Mouse (Mus musculus): ENCODE measurements around the gene Tex19.1.

The Tex19.1 gene

GRCm38 (mm10) chr11:121148193-121148592 lies 2.2 kb downstream of the Tex19.1 start:
- DNase-seq = no peak

DNA sequence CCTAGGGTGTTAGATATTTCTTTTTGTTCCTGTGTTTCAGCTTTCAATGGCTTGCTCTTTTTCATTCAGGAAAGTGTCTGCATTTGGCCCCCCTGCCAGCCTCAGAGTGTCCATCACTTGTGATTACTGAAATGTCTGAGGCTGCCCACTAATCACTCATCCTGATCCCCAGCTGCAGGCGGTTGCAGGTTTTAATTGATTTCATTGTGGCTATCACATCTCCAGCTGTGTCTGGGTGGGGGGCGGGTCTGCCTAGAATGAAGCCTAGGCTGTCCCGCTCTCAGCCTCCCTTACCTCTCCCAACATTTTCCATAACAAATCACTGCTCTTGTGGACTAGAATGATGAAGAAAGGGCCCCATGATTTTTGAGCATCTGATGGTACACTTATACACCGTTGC lies 8.3 kb downstream of the Tex19.1 start:
- no peak for DNase-seq

DNA sequence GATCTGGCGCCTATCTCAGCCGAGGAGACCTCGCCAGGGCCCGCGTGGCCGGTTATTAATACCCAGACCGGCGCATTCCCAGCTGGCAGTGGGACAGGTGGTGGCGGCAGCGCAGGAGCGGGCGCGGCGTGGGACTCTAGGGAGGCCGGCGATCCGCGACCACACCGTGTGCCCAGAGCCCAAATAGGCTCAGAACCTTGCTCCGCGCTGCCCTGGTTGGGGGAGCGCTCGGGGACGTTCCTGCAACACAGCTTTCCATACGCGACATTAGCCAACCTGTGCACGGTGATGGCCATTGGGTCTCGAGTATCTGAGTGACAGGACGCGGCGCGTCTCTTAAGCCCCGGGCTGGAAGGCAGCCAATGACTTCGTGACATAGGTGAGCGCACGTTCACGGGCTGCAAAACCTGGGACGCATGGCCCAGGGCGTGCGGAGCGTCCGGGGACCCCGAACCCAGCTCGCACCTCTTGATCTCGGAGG lies 10.5 kb downstream of the Tex19.1 start:
- DNase-seq = peak; percentile 55

GRCm38 (mm10) chr11:121159971-121160370 lies 14.0 kb downstream of the Tex19.1 start, which contains the start of gene Uts2r:
Gene Uts2r (plus strand): TSS chr11:121160271.
- DNase-seq = no peak

DNA sequence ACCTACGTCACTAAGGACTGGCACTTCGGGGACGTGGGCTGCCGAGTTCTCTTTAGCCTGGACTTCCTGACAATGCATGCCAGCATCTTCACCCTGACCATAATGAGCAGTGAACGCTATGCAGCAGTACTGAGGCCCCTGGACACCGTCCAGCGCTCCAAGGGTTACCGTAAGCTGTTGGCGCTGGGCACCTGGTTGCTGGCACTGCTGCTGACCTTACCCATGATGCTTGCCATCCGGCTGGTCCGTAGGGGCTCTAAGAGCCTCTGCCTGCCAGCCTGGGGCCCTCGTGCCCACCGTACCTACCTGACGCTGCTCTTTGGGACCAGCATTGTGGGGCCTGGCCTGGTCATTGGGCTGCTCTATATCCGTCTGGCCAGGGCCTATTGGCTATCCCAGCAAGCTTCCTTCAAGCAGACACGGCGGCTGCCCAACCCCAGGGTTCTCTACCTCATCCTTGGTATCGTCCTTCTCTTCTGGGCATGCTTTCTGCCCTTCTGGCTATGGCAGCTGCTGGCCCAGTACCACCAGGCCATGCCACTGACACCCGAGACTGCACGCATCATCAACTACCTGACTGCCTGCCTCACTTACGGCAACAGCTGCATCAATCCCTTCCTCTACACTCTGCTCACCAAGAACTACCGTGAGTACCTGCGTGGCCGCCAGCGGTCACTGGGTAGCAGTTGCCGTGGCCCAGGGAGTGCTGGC lies 14.8 kb downstream of the Tex19.1 start:
- DNase-seq = no peak

GRCm38 (mm10) chr11:121163751-121164150 lies 17.8 kb downstream of the Tex19.1 start:
- no peak for DNase-seq

DNA sequence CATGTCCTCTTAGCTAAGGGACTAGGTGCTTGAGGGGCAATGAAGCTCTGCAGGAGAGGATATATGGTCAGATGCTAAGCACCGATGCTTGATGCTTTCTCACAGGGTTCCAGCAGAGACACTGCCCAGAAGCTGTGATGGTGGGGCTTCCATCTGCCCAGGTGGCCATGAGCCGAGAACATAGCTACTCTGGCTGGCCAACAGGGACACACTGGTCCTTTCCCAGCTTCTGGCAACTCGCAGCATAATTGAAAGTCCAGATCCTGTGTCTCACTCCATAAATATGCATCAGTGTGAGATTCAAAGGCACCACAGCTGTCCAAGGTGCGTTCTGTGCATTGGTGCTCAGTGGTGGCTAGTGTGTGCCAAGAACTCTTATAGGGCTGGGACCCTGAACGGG lies 27.3 kb downstream of the Tex19.1 start:
- DNase-seq = no peak

DNA sequence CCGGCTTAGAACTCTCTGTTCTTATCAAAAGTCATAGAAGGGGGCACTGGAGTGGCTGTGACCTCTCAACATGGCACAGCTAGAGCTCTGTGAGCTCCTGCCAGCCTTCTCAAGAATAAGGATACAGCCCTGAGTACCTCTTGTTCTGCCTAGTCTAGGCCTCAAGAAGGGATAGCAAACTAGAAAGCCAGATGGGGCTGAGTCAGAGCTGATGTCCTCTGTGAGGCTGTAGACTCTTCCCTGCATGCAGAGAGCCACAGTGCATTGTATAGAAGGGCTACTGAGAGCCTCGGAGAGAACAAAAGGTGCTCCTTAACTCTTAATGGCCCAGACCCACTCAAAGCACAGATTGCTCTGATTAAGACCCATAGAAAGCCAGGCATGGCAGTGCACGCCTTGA lies 28.3 kb downstream of the Tex19.1 start:
- no peak for DNase-seq

DNA sequence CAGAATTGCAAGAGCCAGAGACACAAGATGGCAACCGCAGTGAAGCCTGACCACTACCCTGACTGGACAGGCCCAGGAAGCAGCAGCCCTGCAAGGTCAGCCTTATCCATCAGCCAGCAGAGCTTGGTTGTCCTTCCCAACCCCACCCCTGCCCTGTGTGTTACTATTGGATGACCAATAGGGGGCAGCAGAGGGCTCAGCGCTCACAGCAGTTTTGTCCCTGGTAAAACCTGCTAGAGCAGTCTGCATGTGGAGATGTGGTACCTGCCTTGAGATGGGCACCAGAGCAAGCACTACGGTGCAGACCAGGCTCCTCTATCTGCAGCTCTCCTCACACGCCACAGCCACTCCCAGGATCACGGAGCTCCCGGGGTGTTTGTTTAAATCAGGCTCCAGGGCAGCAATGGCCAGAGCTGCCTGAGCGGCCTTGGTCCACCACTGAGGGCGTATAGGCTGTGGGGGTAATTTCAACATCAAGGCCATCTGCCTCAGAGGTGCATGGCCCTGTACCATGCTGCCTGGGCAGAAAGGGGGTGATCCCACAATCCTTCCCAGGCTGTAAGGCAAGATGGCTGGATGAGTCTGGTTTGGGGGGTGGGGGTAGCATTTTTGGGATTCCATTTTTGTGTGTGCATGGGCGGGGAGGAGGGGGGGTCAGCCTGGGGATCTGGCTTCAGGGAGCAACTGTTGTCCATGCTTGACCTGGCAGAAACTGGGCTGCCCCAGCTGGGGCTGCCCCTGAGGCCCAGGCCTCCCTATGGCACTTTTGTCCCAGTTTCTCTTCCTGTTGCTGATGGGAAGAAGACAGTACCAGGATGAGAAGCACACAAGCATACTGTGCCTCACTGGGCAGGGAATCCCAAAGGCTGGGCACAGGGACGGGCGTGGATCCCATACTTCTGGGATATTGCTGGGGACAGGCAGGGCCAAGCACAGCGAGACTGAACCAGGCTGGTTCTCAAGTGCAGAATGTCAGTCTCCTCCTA lies 30.6 kb downstream of the Tex19.1 start:
- DNase-seq = peak; percentile 51

DNA sequence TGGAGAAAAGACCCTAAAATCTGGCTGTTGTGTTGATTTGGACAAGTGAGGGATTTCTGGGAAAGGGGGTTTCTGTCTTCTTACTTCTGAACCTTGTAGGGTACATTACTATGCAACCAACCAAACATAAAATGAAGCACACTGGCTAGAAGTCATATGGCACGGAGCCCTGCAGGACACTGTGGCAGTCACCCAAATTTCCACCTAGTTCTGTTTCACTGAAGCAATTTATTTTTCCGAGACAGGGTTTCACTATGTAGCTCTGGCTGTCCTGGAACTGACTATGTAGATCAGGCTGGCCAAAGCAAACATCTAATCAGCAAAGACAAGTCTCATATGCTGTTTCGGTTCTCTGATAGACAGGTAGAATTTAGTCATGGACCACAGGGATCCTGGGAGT lies 43.7 kb downstream of the Tex19.1 start:
- peak; percentile 74 for DNase-seq

DNA sequence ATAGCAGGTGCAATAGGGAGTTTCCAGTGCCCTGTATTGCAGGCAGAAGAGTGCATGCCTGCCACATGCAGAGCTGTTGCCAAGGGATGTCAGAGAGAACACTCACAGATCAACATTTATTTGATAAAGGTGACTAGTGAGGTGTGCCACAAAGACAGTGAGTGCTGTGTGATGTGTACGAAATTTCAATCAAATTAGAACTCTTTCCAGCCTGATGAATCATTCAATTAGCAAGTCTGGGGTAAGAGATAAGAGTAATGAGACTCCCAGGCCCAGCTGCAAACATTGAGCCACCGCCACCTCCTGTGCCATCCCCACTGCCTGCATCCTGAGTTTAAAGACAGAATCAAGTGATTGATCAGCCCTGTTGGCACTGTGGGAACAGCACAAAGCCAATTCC lies 46.8 kb downstream of the Tex19.1 start:
- no peak for DNase-seq

DNA sequence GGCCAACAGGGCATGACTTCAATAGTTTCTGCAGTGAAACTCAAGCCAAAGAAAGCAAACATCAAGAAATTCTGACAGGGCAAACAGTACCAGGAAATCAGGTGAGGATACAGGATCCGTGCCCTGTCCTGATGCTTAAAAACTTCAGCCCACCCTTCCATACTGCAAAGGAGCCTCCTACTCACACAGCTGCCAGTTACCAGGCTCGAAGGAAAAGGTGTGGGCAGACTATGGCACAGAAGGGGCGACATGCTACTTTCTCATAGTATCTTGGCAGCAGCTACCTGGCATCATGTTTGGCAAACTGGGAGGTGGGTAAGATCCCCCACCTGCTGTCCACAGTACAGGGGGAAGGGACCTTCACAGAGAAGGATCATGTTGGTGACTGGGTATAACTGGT lies 47.5 kb downstream of the Tex19.1 start:
- DNase-seq = no peak
